Mouse (Mus musculus): ENCODE measurements around the gene Rab1b.

DNA sequence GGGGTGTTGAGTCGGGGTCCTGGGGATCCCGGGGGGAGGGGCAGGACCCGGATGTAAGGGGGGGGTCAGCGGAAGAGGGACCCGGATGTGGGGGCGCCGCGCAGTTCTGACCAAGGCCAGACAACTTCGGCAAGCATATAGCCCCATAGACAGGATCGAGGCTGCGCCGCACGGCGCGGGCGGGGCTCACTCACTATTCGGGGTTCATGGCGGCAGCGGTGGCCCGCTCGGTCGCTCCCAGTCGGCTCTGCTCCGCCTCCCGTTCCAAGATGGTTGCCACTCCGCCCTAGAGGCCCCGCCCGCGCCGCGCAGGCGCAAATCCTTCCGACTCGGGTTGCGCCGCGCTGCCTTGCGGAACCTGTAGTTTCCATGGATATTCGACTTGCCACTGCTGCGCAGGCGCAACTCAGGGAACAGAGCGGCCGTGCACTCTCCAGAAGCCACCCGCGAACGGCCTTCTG lies at the start of gene Rab1b:
- no peak for TF ChIP-seq CTCF (IDR thresholded peaks at IDR 0.05; ENCODE audit: low read depth)
- TF ChIP-seq EP300 (IDR thresholded peaks at IDR 0.05; ENCODE audit: low read depth), result no peak

Data from liver, postnatal 0 days (tissue).